Mouse (Mus musculus) CH12.LX (cell line): ENCODE data around the gene Tmem45b. TPM values are rescaled to one million over a fixed set of nuclear protein-coding genes. Genes with fewer than 3 reads are reported as not detected.

Source experiments
- DNase-seq: peaks from one replicate; pipeline ENCODE4 v3.0.0-alpha.2; 2013; ENCODE audit errors: extremely low read depth
- H3K27ac ChIP-seq: 2 replicates; pipeline ENCODE4 v1.5.1; 2012; ENCODE audit warnings: low read depth, mild to moderate bottlenecking, control low read depth, moderate library complexity; ENCODE audit not compliant: insufficient read depth
- H3K27me3 ChIP-seq: replicated peaks from 2 replicates; pipeline ENCODE3; 2012; ENCODE audit warnings: inconsistent platforms
- H3K36me3 ChIP-seq, 2 experiments: replicated peaks in 1 of 2; 2 replicates each; pipeline versions ENCODE3 to v1.6.1; 2012; ENCODE audit warnings: inconsistent platforms in 1 of 2, low read length in 1 of 2, mild to moderate bottlenecking in 1 of 2, mixed read lengths in 1 of 2, moderate library complexity in 1 of 2; ENCODE audit not compliant: control insufficient read depth in 1 of 2, insufficient read depth in 1 of 2
- H3K4me1 ChIP-seq, 2 experiments: 2 replicates each; pipeline ENCODE4 v1.6.1; 2012; ENCODE audit warnings: inconsistent platforms in 1 of 2, moderate library complexity in 1 of 2; ENCODE audit not compliant: insufficient read depth in 2 of 2, control insufficient read depth in 1 of 2
- H3K4me2 ChIP-seq: 2 replicates; pipeline ENCODE4 v1.6.1; 2012; ENCODE audit warnings: low read depth, mild to moderate bottlenecking, control low read depth; ENCODE audit not compliant: poor library complexity, insufficient read depth, severe bottlenecking
- H3K4me3 ChIP-seq, 3 experiments: fragments of 150-350 bp in 1 of 3; sonication (generic) in 1 of 3; replicated peaks in 1 of 3; 2 replicates each; pipeline versions ENCODE3 to v1.5.1; 2011 to 2012; ENCODE audit warnings: low read depth in 2 of 3, low read length in 2 of 3, mild to moderate bottlenecking in 2 of 3, moderate library complexity in 2 of 3, control low read depth in 1 of 3, improper control_type of control experiment in 1 of 3, inconsistent platforms in 1 of 3, mixed read lengths in 1 of 3; ENCODE audit not compliant: poor library complexity in 1 of 3
- H3K79me2 ChIP-seq: replicated peaks from 2 replicates; pipeline ENCODE4 v1.6.1; 2012; ENCODE audit warnings: mild to moderate bottlenecking, moderate library complexity; ENCODE audit not compliant: control insufficient read depth, poor library complexity, insufficient read depth, severe bottlenecking; ENCODE audit errors: extremely low read depth
- H3K9ac ChIP-seq: 2 replicates; pipeline ENCODE4 v1.6.1; 2012; ENCODE audit warnings: low read depth, mild to moderate bottlenecking, control low read depth, moderate library complexity; ENCODE audit not compliant: insufficient read depth
- H3K9me3 ChIP-seq: replicated peaks from 2 replicates; pipeline ENCODE3; 2012; ENCODE audit warnings: low read length, inconsistent platforms, mixed read lengths
- CHD1 ChIP-seq: IDR thresholded peaks from 2 replicates; pipeline ENCODE4 v1.6.1; 2012; ENCODE audit warnings: low read depth, low read length, improper control_type of control experiment, inconsistent platforms
- CHD2 ChIP-seq: IDR thresholded peaks from 2 replicates; pipeline ENCODE4 v1.6.1; 2011; ENCODE audit warnings: low read length, improper control_type of control experiment
- CTCF ChIP-seq, 2 experiments: IDR thresholded peaks in 1 of 2; conservative IDR thresholded peaks in 1 of 2; 2 replicates each; pipeline ENCODE4 v1.5.1; 2011 to 2012; ENCODE audit warnings: low read depth in 2 of 2, low read length in 2 of 2, improper control_type of control experiment in 1 of 2, inconsistent platforms in 1 of 2, mild to moderate bottlenecking in 1 of 2, moderate library complexity in 1 of 2
- E2F4 ChIP-seq: IDR thresholded peaks from 2 replicates; pipeline ENCODE4 v1.6.1; 2011; ENCODE audit warnings: low read depth, low read length, improper control_type of control experiment; ENCODE audit not compliant: insufficient replicate concordance
- ELF1 ChIP-seq: IDR thresholded peaks from 2 replicates; pipeline ENCODE4 v1.6.1; 2014; ENCODE audit warnings: low read depth, mild to moderate bottlenecking, inconsistent platforms, low read length, improper control_type of control experiment
- EP300 ChIP-seq: IDR thresholded peaks from 2 replicates; pipeline ENCODE4 v1.6.1; 2011; ENCODE audit warnings: low read length, improper control_type of control experiment
- GABPA ChIP-seq: IDR thresholded peaks from 2 replicates; pipeline ENCODE4 v1.6.1; 2012; ENCODE audit warnings: low read depth, low read length, improper control_type of control experiment, inconsistent platforms; ENCODE audit not compliant: insufficient replicate concordance
- IRF4 ChIP-seq: IDR thresholded peaks from 2 replicates; pipeline ENCODE4 v1.6.1; 2014; ENCODE audit warnings: low read depth, mild to moderate bottlenecking, inconsistent platforms, low read length, improper control_type of control experiment
- MAX ChIP-seq: IDR thresholded peaks from 2 replicates; pipeline ENCODE4 v1.6.1; 2011; ENCODE audit warnings: low read length, improper control_type of control experiment
- MXI1 ChIP-seq: IDR thresholded peaks from 2 replicates; pipeline ENCODE4 v1.6.1; 2011; ENCODE audit warnings: mild to moderate bottlenecking, low read depth, low read length, improper control_type of control experiment
- MYC ChIP-seq: IDR thresholded peaks from 2 replicates; pipeline ENCODE4 v1.6.1; 2011; ENCODE audit warnings: low read depth, mild to moderate bottlenecking, improper control_type of control experiment, low read length
- NELFE ChIP-seq: IDR thresholded peaks from 2 replicates; pipeline ENCODE4 v1.6.1; 2011; ENCODE audit warnings: low read depth, low read length, improper control_type of control experiment
- NRF1 ChIP-seq: IDR thresholded peaks from 2 replicates; pipeline ENCODE4 v1.6.1; 2014; ENCODE audit warnings: low read depth, mild to moderate bottlenecking, inconsistent platforms, low read length, improper control_type of control experiment, moderate library complexity
- PAX5 ChIP-seq: IDR thresholded peaks from 2 replicates; pipeline ENCODE4 v1.6.1; 2012; ENCODE audit warnings: low read length, inconsistent platforms, mixed read lengths
- POLR2A ChIP-seq: IDR thresholded peaks from 2 replicates; pipeline ENCODE4 v1.6.1; 2011; ENCODE audit warnings: low read depth, mild to moderate bottlenecking, improper control_type of control experiment, low read length
- RAD21 ChIP-seq: IDR thresholded peaks from 2 replicates; pipeline ENCODE4 v1.6.1; 2011; ENCODE audit warnings: low read depth, mild to moderate bottlenecking, low read length, improper control_type of control experiment, moderate library complexity
- RCOR1 ChIP-seq: conservative IDR thresholded peaks from 2 replicates; pipeline ENCODE4 v1.6.1; 2012; ENCODE audit warnings: low read depth, mild to moderate bottlenecking, inconsistent platforms, low read length, improper control_type of control experiment
- SIN3A ChIP-seq: IDR thresholded peaks from 2 replicates; pipeline ENCODE4 v1.6.1; 2012; ENCODE audit warnings: low read length, improper control_type of control experiment, inconsistent platforms
- SMC3 ChIP-seq: IDR thresholded peaks from 2 replicates; pipeline ENCODE4 v1.6.1; 2011; ENCODE audit warnings: low read depth, low read length, improper control_type of control experiment
- TCF12 ChIP-seq: IDR thresholded peaks from 2 replicates; pipeline ENCODE4 v1.6.1; 2014; ENCODE audit warnings: low read depth, mild to moderate bottlenecking, inconsistent platforms, low read length, improper control_type of control experiment
- USF1 ChIP-seq: IDR thresholded peaks from 2 replicates; pipeline ENCODE4 v1.6.1; 2014; ENCODE audit warnings: low read depth, mild to moderate bottlenecking, inconsistent platforms, low read length, improper control_type of control experiment
- ZMIZ1 ChIP-seq: IDR thresholded peaks from 2 replicates; pipeline ENCODE4 v1.6.1; 2012; ENCODE audit warnings: low read depth, mild to moderate bottlenecking, inconsistent platforms, low read length, improper control_type of control experiment
- ZNF384 ChIP-seq: IDR thresholded peaks from 2 replicates; pipeline ENCODE4 v1.6.1; 2012; ENCODE audit warnings: low read depth, low read length, improper control_type of control experiment, inconsistent platforms
- dilution Hi-C: fragments of 300-500 bp; cut with MboI; formaldehyde crosslinking; loops from 2 replicates; pipeline ENCODE4 v1.14.3; 2020; ENCODE audit warnings: low sequenced_read_pairs; ENCODE audit not compliant: extremely low pct_unique_long_range_greater_than_20kb, extremely low pct_ligation_motif_present
- in situ Hi-C: fragments of 300-500 bp; cut with MboI; formaldehyde crosslinking; loops from 3 replicates; pipeline ENCODE4 v1.14.3; 2019; ENCODE audit warnings: low sequenced_read_pairs, low pct_ligation_motif_present, low pct_unique_long_range_greater_than_20kb, mixed read lengths
- polyA plus RNA-seq: library from polyadenylated mRNA; unstranded; fragments of >175 nt; gene quantifications from 2 replicates; pipeline ENCODE4 v1.2.1, GENCODE M21; 2012; ENCODE audit warnings: low read depth; ENCODE audit not compliant: insufficient read length
- total RNA-seq, 2 experiments: library from RNA; depleted of rRNA; stranded (reverse); fragments of 300-350 nt in 1 of 2; fragments of >200 nt in 1 of 2; gene quantifications; 2 replicates each; pipeline ENCODE4 v1.2.3; 2012 to 2014

Gene Tmem45b
- total and polyA plus RNA-seq, 3 experiments: not detected

GRCm38 (mm10) chr9:31418821-31419220 is 45.4 kb downstream of the Tmem45b start:
- in situ Hi-C loops (no loop called here), dilution Hi-C loops (no loop called here)
- Histone ChIP-seq H3K79me2 (peaks cover 4% of the 10 kb centered on the region; the same call in 1 of the 2 replicates), H3K4me3 (no peak overlapping the region), H3K9me3 (no peaks in the 10 kb centered on the region), H3K9ac (no peak overlapping the region)
- TF ChIP-seq SIN3A (peak; percentile 37; the same call in 1 of the 2 replicates), IRF4 (peak; percentile 88), EP300 (peak; percentile 72), NELFE (no peak)
- TF ChIP-seq, all 38 proteins: peak for 3
- H3K36me3 ChIP-seq: peaks cover 55 to 82% of the 10 kb centered on the region in 2 experiments
- H3K27ac ChIP-seq: peak overlapping the region; percentile 71
- H3K27me3 ChIP-seq: no peaks in the 10 kb centered on the region
- H3K4me2 ChIP-seq: peak overlapping the region; percentile 49; the same call in 1 of the 2 replicates
- H3K4me1 ChIP-seq: peaks cover 8 to 27% of the 10 kb centered on the region in 2 experiments; a peak in 3 of 4 replicates
- peak; percentile 83 for DNase-seq

DNA sequence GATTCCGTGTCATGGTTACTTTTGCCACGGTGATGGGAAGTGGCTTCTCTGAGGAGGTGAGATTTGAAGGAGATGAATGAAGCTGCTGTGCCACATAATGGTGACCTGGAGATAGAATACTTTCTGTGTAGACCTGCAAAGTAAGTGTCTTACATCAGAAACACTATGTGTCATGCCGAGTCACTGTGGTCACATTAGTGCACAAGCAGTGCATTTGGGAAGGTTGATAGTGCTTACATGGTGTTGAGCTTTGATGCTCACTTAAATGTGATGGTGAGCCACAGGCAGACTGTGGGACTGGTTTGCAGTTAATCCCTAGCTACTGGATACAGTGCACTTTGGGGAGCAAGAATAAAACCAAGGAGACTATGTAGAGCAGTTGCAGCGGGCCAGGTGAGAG is 52.1 kb downstream of the Tmem45b start:
- no peaks in the 10 kb centered on the region for H3K27me3 ChIP-seq
- no peak overlapping the region for H3K4me3 ChIP-seq
- H3K9me3 ChIP-seq: no peaks in the 10 kb centered on the region
- no peak overlapping the region for H3K4me2 ChIP-seq
- in situ Hi-C loops (no loop called here), dilution Hi-C loops (no loop called here)
- H3K9ac ChIP-seq: no peak overlapping the region
- 0 out of 4 replicates have a peak, but pooled peaks cover 0 to 5% of the 10 kb centered on the region in 2 experiments for H3K4me1 ChIP-seq
- TF ChIP-seq MXI1 (no peak), SIN3A (no peak), POLR2A (no peak)
- DNase-seq: no peak
- peaks cover 77 to 93% of the 10 kb centered on the region in 2 experiments for H3K36me3 ChIP-seq
- no peak overlapping the region for H3K27ac ChIP-seq
- peaks cover 6% of the 10 kb centered on the region; the same call in 1 of the 2 replicates for H3K79me2 ChIP-seq

DNA sequence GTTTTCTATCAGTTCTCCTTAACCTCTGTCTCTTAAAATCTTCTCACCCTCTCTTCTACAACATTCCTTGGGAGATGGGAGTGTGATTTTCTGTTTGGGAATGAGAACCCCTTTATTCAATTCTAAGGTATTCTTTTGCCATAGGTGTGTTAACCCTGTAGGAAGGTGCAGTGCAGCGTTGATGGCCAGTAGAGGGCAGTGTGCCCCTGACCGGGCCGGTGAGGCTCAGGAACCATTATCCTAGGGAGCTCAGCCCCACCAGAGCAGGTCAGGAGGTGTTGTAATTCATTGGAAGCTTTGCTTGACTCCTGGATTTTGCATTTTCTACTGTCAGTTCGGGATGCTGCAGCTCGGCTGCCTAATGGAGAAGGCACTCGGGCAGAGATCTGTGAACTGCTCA is 59.0 kb downstream of the Tmem45b start:
- in situ Hi-C loops: loop anchor here (10.0 kb wide), 1 partner anchor 150 kb away; no protein-coding TSS in a partner anchor
- H3K9me3 ChIP-seq: no peaks in the 10 kb centered on the region
- H3K79me2 ChIP-seq: no peaks in the 10 kb centered on the region
- H3K36me3 ChIP-seq: peaks cover 72 to 83% of the 10 kb centered on the region in 2 experiments
- TF ChIP-seq USF1 (no peak), ZMIZ1 (no peak), POLR2A (no peak), EP300 (no peak), ELF1 (no peak), GABPA (no peak), IRF4 (no peak), SMC3 (peak; percentile 56), MAX (no peak), MYC (no peak), NRF1 (no peak), E2F4 (no peak), TCF12 (no peak), RCOR1 (no peak), MXI1 (no peak), ZNF384 (no peak), CTCF (conservative IDR thresholded peaks at IDR 0.05 in 1 of 2, IDR thresholded peaks at IDR 0.05 in 1 of 2; ENCODE audit: low read depth in 2 of 2, low read length in 2 of 2) (peak; percentile 73 to 81; a peak in 3 of 4 replicates), SIN3A (no peak), NELFE (no peak), RAD21 (peak; percentile 44), CHD2 (no peak), PAX5 (no peak), CHD1 (no peak)
- no peaks in the 10 kb centered on the region for H3K4me1 ChIP-seq
- peak; percentile 35 for DNase-seq
- H3K9ac ChIP-seq: no peak overlapping the region
- H3K4me3 ChIP-seq: no peak overlapping the region
- dilution Hi-C loops: no loop called here
- no peak overlapping the region for H3K4me2 ChIP-seq
- H3K27me3 ChIP-seq: no peaks in the 10 kb centered on the region
- H3K27ac ChIP-seq: no peak overlapping the region
